Mouse (Mus musculus) heart, postnatal 25 days (tissue): ENCODE measurements around the gene Mthfd2. TPM values are rescaled to one million over a fixed set of nuclear protein-coding genes. Genes with fewer than 3 reads are reported as not detected.
A peak's percentile ranks its signal among the peaks of the same experiment; 100 is the strongest.

ENCODE experiments used
- DNase-seq: peaks from one replicate; pipeline ENCODE4 v3.0.0; 2022; ENCODE audit warnings: low spot score
- intact Hi-C: fragments of 180-260 bp; cut with DNase I; formaldehyde crosslinking; loops from one replicate; pipeline ENCODE4 v1.15.1; 2025
- total RNA-seq, 2 experiments: library from RNA; stranded (reverse); gene quantifications; 2 replicates each; pipeline ENCODE4 v1.2.3; 2021

Gene Mthfd2
- total RNA-seq, 2 experiments from 2014 or later = 2.4 to 2.6 TPM

GRCm38 (mm10) chr6:83278881-83279280, 46.8 kb downstream of the Mthfd2 start:
- no peak for DNase-seq
- intact Hi-C loops = loop anchor here (2.0 to 5.0 kb wide), 2 partner anchors 64 to 282 kb away; no protein-coding TSS in a partner anchor

- DNase-seq = no peak
- intact Hi-C loops = loop anchor here (5.0 kb wide), 1 partner anchor 280 kb away; no protein-coding TSS in a partner anchor
These were observed 48.6 kb downstream of the Mthfd2 start for GRCm38 (mm10) chr6:83277151-83277550.

GRCm38 (mm10) chr6:83273733-83274132, 52.0 kb downstream of the Mthfd2 start:
- intact Hi-C loops = no loop called here
- no peak for DNase-seq

- DNase-seq = peak; percentile 70
- intact Hi-C loops = loop anchor here (5.0 kb wide), 3 partner anchors 46 to 161 kb away; partner anchors contain the start of gene Mrpl53
These were observed 57.3 kb downstream of the Mthfd2 start for GRCm38 (mm10) chr6:83268144-83269010.

- DNase-seq = no peak
- intact Hi-C loops = loop anchor here (5.0 kb wide), 3 partner anchors 45 to 160 kb away; partner anchors contain the start of gene Mrpl53
These were observed 58.1 kb downstream of the Mthfd2 start for GRCm38 (mm10) chr6:83267616-83268015.

- intact Hi-C loops = loop anchor here (5.0 kb wide), 3 partner anchors 43 to 158 kb away; partner anchors contain the start of gene Mrpl53
- no peak for DNase-seq
These were observed 60.1 kb downstream of the Mthfd2 start for GRCm38 (mm10) chr6:83265653-83266052.

GRCm38 (mm10) chr6:83265253-83265652, 60.5 kb downstream of the Mthfd2 start:
- intact Hi-C loops = loop anchor here (5.0 kb wide), 3 partner anchors 43 to 158 kb away; partner anchors contain the start of gene Mrpl53
- DNase-seq = no peak

GRCm38 (mm10) chr6:83264516-83264915, 61.2 kb downstream of the Mthfd2 start:
- DNase-seq = no peak
- intact Hi-C loops = no loop called here

Other genes with a start within 250 kb of the Mthfd2 start
- gene Pcgf1, start 248.0 kb downstream of the Mthfd2 start, total RNA-seq = 1 to 10 TPM; 8.0 to 9.6 TPM
- gene Lbx2, start 239.5 kb downstream of the Mthfd2 start, total RNA-seq = 1 to 10 TPM; 1.3 TPM
- 1 to 10 TPM; 1.4 to 1.7 TPM for gene Ccdc142, start 224.3 kb downstream of the Mthfd2 start, total RNA-seq
- 1 to 10 TPM in 1 of 2 experiments, under 1 TPM in 1; 0.99 to 1.6 TPM for gene Gm42688, start 224.3 kb downstream of the Mthfd2 start, total RNA-seq
- 100 to 1,000 TPM; 127 to 151 TPM for gene Mrpl53, start 216.9 kb downstream of the Mthfd2 start, total RNA-seq
- gene Mogs, start 210.4 kb downstream of the Mthfd2 start, total RNA-seq = 1 to 10 TPM; 8.4 to 9.0 TPM
- gene Wbp1, start 204.3 kb downstream of the Mthfd2 start, total RNA-seq = 10 to 100 TPM; 72.5 to 74.0 TPM
- gene Ino80b, start 200.5 kb downstream of the Mthfd2 start, total RNA-seq = 10 to 100 TPM in 1 of 2 experiments, 1 to 10 TPM in 1; 7.0 to 12.7 TPM
- 1 to 10 TPM; 2.8 to 5.4 TPM for gene Rtkn, start 190.4 kb downstream of the Mthfd2 start, total RNA-seq
- 1 to 10 TPM; 1.0 to 2.3 TPM for gene Wdr54, start 169.5 kb downstream of the Mthfd2 start, total RNA-seq
- under 1 TPM in 1 of 2 experiments, not detected in 1; 0.17 TPM for gene 1700003E16Rik, start 169.5 kb downstream of the Mthfd2 start, total RNA-seq
- gene Dctn1, start 160.0 kb downstream of the Mthfd2 start, total RNA-seq = 100 to 1,000 TPM; 134 to 136 TPM
- gene Slc4a5, start 106.1 kb downstream of the Mthfd2 start, total RNA-seq = not detected
- gene Mob1a, start 108 bp upstream of the Mthfd2 start, total RNA-seq = 10 to 100 TPM; 24.9 to 25.0 TPM
- gene Bola3, start 23.2 kb upstream of the Mthfd2 start, total RNA-seq = 100 to 1,000 TPM; 371 to 393 TPM
- 10 to 100 TPM; 32.6 to 40.8 TPM for gene Tet3, start 133.2 kb upstream of the Mthfd2 start, total RNA-seq
- 10 to 100 TPM; 32.8 to 35.2 TPM for gene Dguok, start 181.1 kb upstream of the Mthfd2 start, total RNA-seq
- gene Actg2, start 210.4 kb upstream of the Mthfd2 start, total RNA-seq = 1 to 10 TPM; 1.6 to 2.2 TPM
- gene Stambp, start 246.8 kb upstream of the Mthfd2 start, total RNA-seq = 10 to 100 TPM in 1 of 2 experiments, 1 to 10 TPM in 1; 10.0 to 12.6 TPM